Mouse (Mus musculus) WW6 (cell line): ENCODE data around the gene Gp9.

Experiments
- DNase-seq: peaks from one replicate; pipeline ENCODE4 v3.0.0-alpha.2; 2013; ENCODE audit warnings: low read depth, low spot score

The Gp9 gene

GRCm38 (mm10) chr6:87787108-87787890, 9.4 kb downstream of the Gp9 start:
- DNase-seq = no peak

GRCm38 (mm10) chr6:87788266-87788895, 10.5 kb downstream of the Gp9 start:
- no peak for DNase-seq

- DNase-seq = no peak
Observed at GRCm38 (mm10) chr6:87788896-87789587, 11.2 kb downstream of the Gp9 start.

- DNase-seq = no peak
Observed at GRCm38 (mm10) chr6:87789791-87790190, 11.9 kb downstream of the Gp9 start.

DNA sequence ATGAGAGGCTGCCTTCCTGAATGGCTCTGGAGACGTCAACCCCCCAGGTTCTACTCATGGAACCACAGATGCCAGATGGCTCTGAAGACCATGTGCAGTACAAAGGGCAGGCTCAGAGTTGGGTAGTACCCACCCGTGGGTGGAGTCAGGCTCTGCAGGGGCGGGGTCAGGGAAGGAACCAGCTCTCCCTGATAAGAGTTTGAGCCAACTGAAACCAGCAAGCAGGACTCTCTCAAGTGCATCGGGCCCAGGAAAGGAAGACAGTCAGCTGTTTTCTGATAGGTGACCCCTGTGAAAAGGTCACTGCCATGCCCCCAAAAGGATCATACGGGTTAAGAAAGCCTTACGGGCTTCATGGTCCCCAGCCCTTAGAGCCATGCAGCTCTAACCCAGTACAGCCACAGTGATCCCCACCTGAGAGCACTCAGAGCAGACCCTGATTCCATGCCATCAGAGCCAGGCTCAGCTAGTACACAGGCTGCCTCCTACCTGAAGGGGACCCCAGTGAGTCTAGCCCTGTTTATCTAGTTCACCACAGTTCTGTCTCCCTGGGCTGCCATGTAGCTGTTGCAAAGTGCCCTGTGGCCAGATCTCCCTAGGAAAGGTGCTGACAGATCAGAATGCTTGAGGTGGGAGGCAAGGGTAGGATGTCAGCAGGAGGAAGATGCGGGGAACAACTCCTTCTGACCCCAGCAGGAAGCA, 13.1 kb downstream of the Gp9 start:
- DNase-seq = no peak

GRCm38 (mm10) chr6:87791826-87792225, 14.0 kb downstream of the Gp9 start:
- DNase-seq = no peak

GRCm38 (mm10) chr6:87793821-87794510, 16.1 kb downstream of the Gp9 start:
- no peak for DNase-seq

GRCm38 (mm10) chr6:87795385-87796150, 17.7 kb downstream of the Gp9 start:
- DNase-seq = no peak

DNA sequence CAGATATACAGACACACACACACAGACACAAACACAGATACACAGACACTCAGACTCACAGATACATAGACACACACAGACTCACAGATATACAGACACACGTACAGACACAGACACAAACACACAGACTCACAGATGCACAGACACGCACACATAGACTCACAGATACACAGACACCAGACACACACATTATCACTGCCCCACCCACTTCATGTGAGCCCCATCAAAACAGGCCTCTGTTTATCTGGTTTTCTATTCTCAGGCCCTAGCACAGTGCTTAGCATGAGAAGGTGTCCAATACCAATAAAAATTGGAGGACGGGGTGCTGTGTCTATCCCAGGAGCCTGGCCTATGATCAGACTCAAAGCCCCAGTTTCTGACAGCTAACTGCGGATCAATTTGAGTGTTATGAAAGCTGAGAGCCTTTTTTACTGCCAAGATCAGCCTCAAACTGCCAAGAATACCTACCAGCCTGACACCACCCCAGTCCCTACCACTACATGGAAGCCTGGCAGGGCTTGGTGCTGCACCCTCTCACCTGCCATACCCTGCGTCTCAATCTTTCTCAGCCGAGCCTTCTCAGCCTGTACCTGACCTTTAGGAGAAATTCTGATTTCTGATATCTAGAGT, 18.5 kb downstream of the Gp9 start:
- no peak for DNase-seq

- DNase-seq = no peak
Observed at GRCm38 (mm10) chr6:87797321-87797720, 19.4 kb downstream of the Gp9 start.

- no peak for DNase-seq
Observed at GRCm38 (mm10) chr6:87799576-87799975, 21.7 kb downstream of the Gp9 start.

- DNase-seq = no peak
Observed at GRCm38 (mm10) chr6:87802462-87802861, 24.6 kb downstream of the Gp9 start.

GRCm38 (mm10) chr6:87804036-87804435, 26.2 kb downstream of the Gp9 start:
- DNase-seq = no peak

GRCm38 (mm10) chr6:87804886-87805285, 27.0 kb downstream of the Gp9 start:
- no peak for DNase-seq

DNA sequence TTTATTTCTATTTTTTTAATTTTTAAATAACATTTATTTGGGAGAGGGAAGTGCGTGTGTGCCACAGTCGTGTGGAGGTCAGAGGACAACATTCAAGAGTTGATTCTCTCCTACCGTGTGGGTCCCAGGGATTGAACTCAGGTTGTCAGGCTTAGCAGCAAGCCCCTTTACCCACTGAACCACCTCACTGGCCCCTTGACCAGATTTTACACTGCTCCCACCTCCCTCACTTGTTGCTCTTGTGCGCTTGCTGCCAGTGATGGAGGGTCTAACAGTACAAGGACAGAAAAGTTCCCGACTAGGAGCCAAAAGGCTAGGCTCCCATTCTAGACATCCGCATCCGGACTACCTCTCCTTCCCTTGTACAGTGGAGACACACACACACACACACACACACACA, 27.6 kb downstream of the Gp9 start:
- no peak for DNase-seq

GRCm38 (mm10) chr6:87806028-87806427, 28.2 kb downstream of the Gp9 start:
- DNase-seq = no peak

- no peak for DNase-seq
Observed at GRCm38 (mm10) chr6:87806857-87807256, 29.0 kb downstream of the Gp9 start.

GRCm38 (mm10) chr6:87807735-87808440, 30.0 kb downstream of the Gp9 start:
- DNase-seq = no peak

GRCm38 (mm10) chr6:87808521-87808920, 30.6 kb downstream of the Gp9 start:
- DNase-seq = no peak

GRCm38 (mm10) chr6:87809144-87809543, 31.3 kb downstream of the Gp9 start:
- DNase-seq = no peak
